Mouse (Mus musculus): ENCODE data around the gene Zfp462. TPM values are rescaled to one million over a fixed set of nuclear protein-coding genes. Genes with fewer than 3 reads are reported as not detected.
A peak's percentile ranks its signal among the peaks of the same experiment; 100 is the strongest.

The Zfp462 gene
- total and polyA plus RNA-seq, 3 experiments = not detected

DNA sequence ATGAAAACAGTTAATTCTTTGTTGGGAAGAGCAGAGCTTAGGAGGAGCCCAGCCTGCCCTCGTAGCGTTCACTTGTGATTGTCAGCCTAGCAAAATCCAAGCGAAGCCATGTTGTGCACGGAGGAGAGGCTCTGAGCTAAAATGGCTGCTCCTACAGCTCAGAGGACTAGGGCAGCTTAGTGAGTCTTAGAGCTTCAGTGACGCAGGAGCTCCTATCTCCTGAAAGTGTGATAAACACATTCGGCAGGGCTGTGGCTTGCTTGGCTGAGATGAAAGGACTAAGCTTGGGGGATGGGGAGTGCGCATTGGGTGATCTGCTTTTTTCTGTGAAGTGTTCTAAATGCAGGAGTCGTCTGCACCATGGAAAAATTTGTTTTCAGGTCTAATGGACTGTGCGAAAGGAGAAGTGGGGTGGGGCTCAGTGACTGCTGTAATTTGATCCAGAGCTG, 60.7 kb downstream of the Zfp462 start:
- H3K79me2 ChIP-seq (replicated peaks; ENCODE audit: control insufficient read depth, extremely low read depth, insufficient read depth, poor library complexity, severe bottlenecking) = no peaks in the 10 kb centered on the region
- DNase-seq (ENCODE audit: extremely low read depth) = peak; percentile 4
- dilution Hi-C loops (cut with MboI; ENCODE audit: extremely low pct_ligation_motif_present, extremely low pct_unique_long_range_greater_than_20kb, low sequenced_read_pairs) = no loop called here
- H3K4me3 ChIP-seq (replicated peaks in 1 of 3; ENCODE audit: low read depth in 2 of 3, low read length in 2 of 3, poor library complexity in 1 of 3) = no peak overlapping the region
- peaks cover 9% of the 10 kb centered on the region for H3K9me3 ChIP-seq (replicated peaks; ENCODE audit: low read length)
- H3K4me1 ChIP-seq (ENCODE audit: control insufficient read depth in 1 of 2, insufficient read depth in 2 of 2) = no peaks in the 10 kb centered on the region
- H3K36me3 ChIP-seq (replicated peaks in 1 of 2; ENCODE audit: control insufficient read depth in 1 of 2, insufficient read depth in 1 of 2, low read length in 1 of 2) = no peaks in the 10 kb centered on the region
- in situ Hi-C loops (cut with MboI; ENCODE audit: low pct_ligation_motif_present, low pct_unique_long_range_greater_than_20kb, low sequenced_read_pairs) = no loop called here
- TF ChIP-seq KAT2A (IDR thresholded peaks at IDR 0.05; ENCODE audit: insufficient replicate concordance, low read length) (no peak), MAX (IDR thresholded peaks at IDR 0.05; ENCODE audit: low read length) (no peak), JUND (conservative IDR thresholded peaks at IDR 0.05; ENCODE audit: low read depth, low read length) (no peak), ZMIZ1 (IDR thresholded peaks at IDR 0.05; ENCODE audit: low read depth, low read length) (no peak), TBP (conservative IDR thresholded peaks at IDR 0.05; ENCODE audit: low read depth, low read length) (no peak), CHD2 (IDR thresholded peaks at IDR 0.05; ENCODE audit: low read length) (no peak)
- H3K27me3 ChIP-seq (replicated peaks) = no peaks in the 10 kb centered on the region
- H3K9ac ChIP-seq (ENCODE audit: insufficient read depth, low read depth) = no peak overlapping the region
- H3K27ac ChIP-seq (ENCODE audit: insufficient read depth, low read depth) = no peak overlapping the region
- H3K4me2 ChIP-seq (ENCODE audit: insufficient read depth, low read depth, poor library complexity, severe bottlenecking) = no peak overlapping the region

DNA sequence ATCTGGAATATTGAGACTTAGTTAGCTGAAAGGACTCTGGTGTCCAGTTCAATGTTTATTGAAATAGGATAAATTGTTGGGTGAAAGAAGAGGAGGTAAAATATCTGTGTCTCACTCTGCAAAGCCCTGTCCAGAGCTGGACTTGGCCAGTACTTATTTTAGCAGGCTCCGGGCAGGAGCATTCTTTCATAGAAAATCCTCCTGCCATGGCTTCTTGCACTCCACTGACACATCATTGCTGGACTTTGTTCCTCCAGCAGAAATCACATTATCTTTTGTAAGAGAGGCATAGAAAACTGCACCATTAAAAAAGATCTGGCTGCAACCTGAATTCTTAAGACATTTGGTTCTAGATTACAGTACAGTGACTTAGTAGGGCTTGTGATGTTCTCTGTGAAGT, 61.2 kb downstream of the Zfp462 start:
- H3K4me2 ChIP-seq (ENCODE audit: insufficient read depth, low read depth, poor library complexity, severe bottlenecking) = no peak overlapping the region
- H3K4me3 ChIP-seq (replicated peaks in 1 of 3; ENCODE audit: low read depth in 2 of 3, low read length in 2 of 3, poor library complexity in 1 of 3) = no peak overlapping the region
- no peaks in the 10 kb centered on the region for H3K36me3 ChIP-seq (replicated peaks in 1 of 2; ENCODE audit: control insufficient read depth in 1 of 2, insufficient read depth in 1 of 2, low read length in 1 of 2)
- in situ Hi-C loops (cut with MboI; ENCODE audit: low pct_ligation_motif_present, low pct_unique_long_range_greater_than_20kb, low sequenced_read_pairs) = no loop called here
- no peaks in the 10 kb centered on the region for H3K27me3 ChIP-seq (replicated peaks)
- dilution Hi-C loops (cut with MboI; ENCODE audit: extremely low pct_ligation_motif_present, extremely low pct_unique_long_range_greater_than_20kb, low sequenced_read_pairs) = no loop called here
- TF ChIP-seq MYC (IDR thresholded peaks at IDR 0.05; ENCODE audit: low read depth, low read length) (no peak), MEF2A (IDR thresholded peaks at IDR 0.05; ENCODE audit: borderline replicate concordance, low read depth, low read length) (no peak), ZMIZ1 (IDR thresholded peaks at IDR 0.05; ENCODE audit: low read depth, low read length) (no peak), RAD21 (IDR thresholded peaks at IDR 0.05; ENCODE audit: low read depth, low read length) (no peak), CHD1 (IDR thresholded peaks at IDR 0.05; ENCODE audit: low read depth, low read length) (no peak), USF1 (IDR thresholded peaks at IDR 0.05; ENCODE audit: low read depth, low read length) (no peak), JUND (conservative IDR thresholded peaks at IDR 0.05; ENCODE audit: low read depth, low read length) (no peak)
- no peak for DNase-seq (ENCODE audit: extremely low read depth)
- peaks cover 12% of the 10 kb centered on the region for H3K9me3 ChIP-seq (replicated peaks; ENCODE audit: low read length)
- no peak overlapping the region for H3K27ac ChIP-seq (ENCODE audit: insufficient read depth, low read depth)
- H3K79me2 ChIP-seq (replicated peaks; ENCODE audit: control insufficient read depth, extremely low read depth, insufficient read depth, poor library complexity, severe bottlenecking) = no peaks in the 10 kb centered on the region
- H3K9ac ChIP-seq (ENCODE audit: insufficient read depth, low read depth) = no peak overlapping the region
- no peaks in the 10 kb centered on the region for H3K4me1 ChIP-seq (ENCODE audit: control insufficient read depth in 1 of 2, insufficient read depth in 2 of 2)

DNA sequence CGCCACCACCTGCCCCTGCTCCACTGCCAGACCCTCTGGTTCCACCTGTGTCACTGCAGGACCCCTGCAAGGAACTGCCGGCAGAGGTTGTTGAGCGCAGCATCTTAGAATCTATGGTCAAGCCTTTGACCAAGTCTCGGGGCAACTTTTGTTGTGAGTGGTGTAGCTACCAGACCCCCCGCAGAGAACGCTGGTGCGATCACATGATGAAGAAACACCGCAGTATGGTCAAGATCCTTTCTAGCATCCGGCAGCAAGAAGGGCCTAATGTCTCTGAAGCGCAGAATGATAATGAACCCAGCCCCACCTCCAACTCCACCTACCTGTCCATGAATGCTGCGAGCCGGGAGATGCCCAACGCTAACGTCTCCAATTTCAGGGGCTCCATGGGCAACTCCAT, 63.8 kb downstream of the Zfp462 start:
- Histone ChIP-seq H3K4me3 (replicated peaks in 1 of 3; ENCODE audit: low read depth in 2 of 3, low read length in 2 of 3, poor library complexity in 1 of 3) (no peak overlapping the region), H3K9ac (ENCODE audit: insufficient read depth, low read depth) (no peak overlapping the region), H3K79me2 (replicated peaks; ENCODE audit: control insufficient read depth, extremely low read depth, insufficient read depth, poor library complexity, severe bottlenecking) (no peaks in the 10 kb centered on the region), H3K4me1 (ENCODE audit: control insufficient read depth in 1 of 2, insufficient read depth in 2 of 2) (no peaks in the 10 kb centered on the region), H3K36me3 (replicated peaks in 1 of 2; ENCODE audit: control insufficient read depth in 1 of 2, insufficient read depth in 1 of 2, low read length in 1 of 2) (no peaks in the 10 kb centered on the region), H3K27me3 (replicated peaks) (no peaks in the 10 kb centered on the region), H3K27ac (ENCODE audit: insufficient read depth, low read depth) (no peak overlapping the region), H3K9me3 (replicated peaks; ENCODE audit: low read length) (peaks cover 32% of the 10 kb centered on the region), H3K4me2 (ENCODE audit: insufficient read depth, low read depth, poor library complexity, severe bottlenecking) (no peak overlapping the region)
- in situ Hi-C loops (cut with MboI; ENCODE audit: low pct_ligation_motif_present, low pct_unique_long_range_greater_than_20kb, low sequenced_read_pairs) (no loop called here), dilution Hi-C loops (cut with MboI; ENCODE audit: extremely low pct_ligation_motif_present, extremely low pct_unique_long_range_greater_than_20kb, low sequenced_read_pairs) (no loop called here)
- no peak for TF ChIP-seq MAX (IDR thresholded peaks at IDR 0.05; ENCODE audit: low read length)
- no peak for TF ChIP-seq BHLHE40 (IDR thresholded peaks at IDR 0.05; ENCODE audit: low read depth, low read length)
- TF ChIP-seq TBP (conservative IDR thresholded peaks at IDR 0.05; ENCODE audit: low read depth, low read length) = no peak
- TF ChIP-seq KAT2A (IDR thresholded peaks at IDR 0.05; ENCODE audit: insufficient replicate concordance, low read length) = no peak
- no peak for TF ChIP-seq SMC3 (IDR thresholded peaks at IDR 0.05; ENCODE audit: low read depth, low read length)
- no peak for TF ChIP-seq CHD1 (IDR thresholded peaks at IDR 0.05; ENCODE audit: low read depth, low read length)
- no peak for TF ChIP-seq ZKSCAN1 (IDR thresholded peaks at IDR 0.05; ENCODE audit: borderline replicate concordance, low read depth, low read length)
- TF ChIP-seq GABPA (IDR thresholded peaks at IDR 0.05; ENCODE audit: insufficient replicate concordance, low read depth, low read length) = no peak
- TF ChIP-seq TCF12 (IDR thresholded peaks at IDR 0.05; ENCODE audit: low read depth, low read length) = no peak
- no peak for TF ChIP-seq JUN (IDR thresholded peaks at IDR 0.05; ENCODE audit: insufficient read depth, low read depth, low read length)
- no peak for TF ChIP-seq CHD2 (IDR thresholded peaks at IDR 0.05; ENCODE audit: low read length)
- no peak for TF ChIP-seq MYC (IDR thresholded peaks at IDR 0.05; ENCODE audit: low read depth, low read length)
- TF ChIP-seq MAFK (IDR thresholded peaks at IDR 0.05; ENCODE audit: insufficient replicate concordance, low read length) = no peak
- no peak for TF ChIP-seq RCOR1 (conservative IDR thresholded peaks at IDR 0.05; ENCODE audit: low read depth, low read length)
- no peak for TF ChIP-seq USF1 (IDR thresholded peaks at IDR 0.05; ENCODE audit: low read depth, low read length)
- no peak for TF ChIP-seq RAD21 (IDR thresholded peaks at IDR 0.05; ENCODE audit: low read depth, low read length)
- TF ChIP-seq USF2 (conservative IDR thresholded peaks at IDR 0.05; ENCODE audit: low read depth, low read length) = no peak
- TF ChIP-seq E2F4 (IDR thresholded peaks at IDR 0.05; ENCODE audit: insufficient replicate concordance, low read depth, low read length) = no peak
- no peak for TF ChIP-seq ZNF384 (IDR thresholded peaks at IDR 0.05; ENCODE audit: low read depth, low read length)
- no peak for DNase-seq (ENCODE audit: extremely low read depth)
